Comparison of ENCODE assay signal across 10 mouse cellular contexts in genomic region chr13:100774704-100775103, GRCm38 (mm10). TPM values are rescaled to one million over a fixed set of nuclear protein-coding genes. Genes with fewer than 3 reads are reported as not detected.
DNase-seq lines count a peak whose midpoint lies in the region; ATAC-seq and TF ChIP-seq lines count a peak whose summit lies in the region.
"Had no signal": no experiment of that assay in that cellular context is flagged by ENCODE, and none has a peak within 500 bp of the region (broad histone marks: within the 10 kb centered on the region; RNA-seq: fewer than 3 reads in every experiment).

No protein-coding gene starts in this region.

- H3K4me3 ChIP-seq in heart, embryonic 16.5 days (ENCODE audit: low read length): peak overlapping the region; percentile 96
- peak overlapping the region; percentile 51 to 80 for H3K4me3 ChIP-seq in MEL (ENCODE audit: control insufficient read depth in 1 of 2, insufficient read depth in 1 of 2, low read depth in 2 of 2, low read length in 2 of 2)
- peak overlapping the region; percentile 54 for H3K4me3 ChIP-seq in hindbrain, embryonic 15.5 days
- peak overlapping the region; percentile 82 for H3K4me3 ChIP-seq in midbrain, embryonic 13.5 days (replicated peaks)

- TF ChIP-seq POLR2A in MEL (IDR thresholded peaks at IDR 0.05; ENCODE audit: control insufficient read depth in 1 of 2, insufficient read depth in 1 of 2, low read depth in 1 of 2, low read length in 2 of 2, poor library complexity in 1 of 2): no peak

- H3K9ac ChIP-seq in heart, embryonic 16.5 days (ENCODE audit: low read length): peak overlapping the region; percentile 84
- peak overlapping the region; percentile 90 for H3K9ac ChIP-seq in MEL (ENCODE audit: control insufficient read depth, low read depth, low read length, poor library complexity, severe bottlenecking)
- H3K9ac ChIP-seq in hindbrain, embryonic 15.5 days: no peak overlapping the region; the same call in 1 of the 2 replicates
- peak overlapping the region; percentile 74; the same call in 1 of the 2 replicates for H3K9ac ChIP-seq in midbrain, embryonic 13.5 days (replicated peaks)

- TF ChIP-seq CTCF in MEL (IDR thresholded peaks at IDR 0.05 in 2 of 3, conservative IDR thresholded peaks at IDR 0.05 in 1 of 3; ENCODE audit: control insufficient read depth in 1 of 3, insufficient read depth in 1 of 3, low read depth in 2 of 3, low read length in 3 of 3, poor library complexity in 1 of 3, severe bottlenecking in 1 of 3): no peak

- no peak overlapping the region for H3K27ac ChIP-seq in heart, embryonic 16.5 days (ENCODE audit: low read length)
- no peak overlapping the region for H3K27ac ChIP-seq in MEL (ENCODE audit: control insufficient read depth, low read depth, low read length)
- no peak overlapping the region for H3K27ac ChIP-seq in hindbrain, embryonic 15.5 days (replicated peaks)
- H3K27ac ChIP-seq in midbrain, embryonic 13.5 days: no peak overlapping the region

- H3K4me1 ChIP-seq in heart, embryonic 16.5 days (ENCODE audit: control insufficient read depth, insufficient read depth, low read length): peaks cover 13% of the 10 kb centered on the region
- H3K4me1 ChIP-seq in MEL (ENCODE audit: control insufficient read depth in 1 of 2, insufficient read depth in 2 of 2, low read length in 2 of 2): peaks cover 15 to 34% of the 10 kb centered on the region in 2 experiments
- H3K4me1 ChIP-seq in hindbrain, embryonic 15.5 days (replicated peaks): peaks cover 13% of the 10 kb centered on the region
- H3K4me1 ChIP-seq in midbrain, embryonic 13.5 days (replicated peaks): peaks cover 19% of the 10 kb centered on the region

- H3K4me2 ChIP-seq in heart, embryonic 16.5 days (ENCODE audit: low read depth, low read length): peak overlapping the region; percentile 91
- H3K4me2 ChIP-seq in hindbrain, embryonic 15.5 days: peak overlapping the region; percentile 95
- peak overlapping the region; percentile 98 for H3K4me2 ChIP-seq in midbrain, embryonic 13.5 days (replicated peaks)

- peaks cover 10% of the 10 kb centered on the region for H3K79me2 ChIP-seq in MEL (ENCODE audit: control insufficient read depth, insufficient read depth, low read length, poor library complexity)

- TF ChIP-seq EP300 in MEL (IDR thresholded peaks at IDR 0.05; ENCODE audit: low read depth in 1 of 2, low read length in 2 of 2): no peak

- intact Hi-C loops in heart, postnatal 25 days (cut with DNase I): no loop called here

- TF ChIP-seq RAD21 in MEL (IDR thresholded peaks at IDR 0.05; ENCODE audit: low read depth, low read length): no peak; the same call in 1 of the 2 replicates

- no peaks in the 10 kb centered on the region for H3K27me3 ChIP-seq in heart, embryonic 16.5 days (ENCODE audit: control insufficient read depth, insufficient read depth, low read length)
- H3K27me3 ChIP-seq in MEL (ENCODE audit: control insufficient read depth in 1 of 2, insufficient read depth in 2 of 2, low read length in 2 of 2): no peaks in the 10 kb centered on the region
- no peaks in the 10 kb centered on the region for H3K27me3 ChIP-seq in hindbrain, embryonic 15.5 days
- no peaks in the 10 kb centered on the region for H3K27me3 ChIP-seq in midbrain, embryonic 13.5 days

- no peak for DNase-seq in heart, postnatal 25 days (ENCODE audit: low spot score)
- peak; percentile 34 for DNase-seq in MEL (ENCODE audit: low read depth, low spot score)
- DNase-seq in gastrocnemius, adult 8-10 months (ENCODE audit: low spot score in 2 of 2): no peak
- no peak for DNase-seq in urinary bladder, postnatal 25 days (ENCODE audit: low spot score)
- no peak for DNase-seq in lung, postnatal 4 days
- DNase-seq: layer of hippocampus, postnatal 36 days; right cerebral cortex, adult 18-20 months had no signal

- H3K36me3 ChIP-seq in heart, embryonic 16.5 days (ENCODE audit: control insufficient read depth, insufficient read depth): peaks cover 11% of the 10 kb centered on the region
- H3K36me3 ChIP-seq in MEL (ENCODE audit: control insufficient read depth in 1 of 2, insufficient read depth in 2 of 2, low read length in 2 of 2): peaks cover 4 to 36% of the 10 kb centered on the region in 2 experiments
- H3K36me3 ChIP-seq in hindbrain, embryonic 15.5 days: no peaks in the 10 kb centered on the region
- peaks cover 16% of the 10 kb centered on the region for H3K36me3 ChIP-seq in midbrain, embryonic 13.5 days

- no peaks in the 10 kb centered on the region for H3K9me3 ChIP-seq in heart, embryonic 16.5 days (replicated peaks; ENCODE audit: control insufficient read depth, low read length)
- H3K9me3 ChIP-seq in MEL (replicated peaks; ENCODE audit: insufficient read depth, low read length): no peaks in the 10 kb centered on the region
- no peaks in the 10 kb centered on the region for H3K9me3 ChIP-seq in hindbrain, embryonic 15.5 days
- no peaks in the 10 kb centered on the region for H3K9me3 ChIP-seq in midbrain, embryonic 13.5 days

- no peak for ATAC-seq in heart, embryonic 16.5 days (replicated peaks; ENCODE audit: extremely low read depth, insufficient read depth, low FRiP score)
- ATAC-seq in hindbrain, embryonic 15.5 days (ENCODE audit: low FRiP score, low read depth): no peak
- no peak for ATAC-seq in midbrain, embryonic 13.5 days

TF ChIP-seq in MEL, 35 proteins besides CTCF, POLR2A, EP300 and RAD21 (continues in another document):
- TF ChIP-seq ETS1 (IDR thresholded peaks at IDR 0.05; ENCODE audit: low read depth, low read length): no peak
- no peak for TF ChIP-seq MEF2A (IDR thresholded peaks at IDR 0.05; ENCODE audit: extremely low read depth, insufficient replicate concordance, low read depth, low read length, poor library complexity, severe bottlenecking)
- TF ChIP-seq MXI1 (IDR thresholded peaks at IDR 0.05; ENCODE audit: low read depth, low read length): peak; percentile 54; the same call in 1 of the 2 replicates
- TF ChIP-seq MAX (IDR thresholded peaks at IDR 0.05; ENCODE audit: low read length): no peak; the same call in 1 of the 2 replicates
- peak; percentile 74 for TF ChIP-seq USF1 (IDR thresholded peaks at IDR 0.05; ENCODE audit: low read depth, low read length)
- no peak for TF ChIP-seq POLR2AphosphoS5 (IDR thresholded peaks at IDR 0.05; ENCODE audit: borderline replicate concordance, low read depth, low read length)
- no peak for TF ChIP-seq KAT2A (conservative IDR thresholded peaks at IDR 0.05; ENCODE audit: low read depth, low read length)

RNA-seq across cellular contexts. Expression of gene Cenph, which starts 1.0 kb away (rescaled TPM):
- 14.6 and 16.7 TPM in 2 replicates for polyA plus RNA-seq in heart, embryonic 16.5 days (2015; fragmentation: Nextera tagmentation; extraction: Ambion mirVana)
- under 1 TPM in 1 of 2 experiments, not detected in 1; 0.20 TPM for total RNA-seq in heart, postnatal 25 days (2021)
- 32.2 and 33.3 TPM in 2 replicates for total RNA-seq in MEL (2012; rRNA removed)
- polyA plus RNA-seq in MEL (2012; ENCODE audit: insufficient read depth in 1 of 2, insufficient read length in 2 of 2, low read depth in 1 of 2, low replicate concordance in 2 of 2, missing spikeins in 1 of 2): 10 to 100 TPM in 1 of 2 experiments, not detected in 1; 48.8 TPM
- 8.5 and 9.1 TPM in 2 replicates for polyA plus RNA-seq in hindbrain, embryonic 15.5 days (2015; fragmentation: Nextera tagmentation; extraction: Ambion mirVana)
- polyA plus RNA-seq in midbrain, embryonic 13.5 days (2015; fragmentation: Nextera tagmentation; extraction: Ambion mirVana): 14.5 and 16.2 TPM in 2 replicates
- total RNA-seq in gastrocnemius, adult 8-10 months (2022): not detected

RNA-seq across cellular contexts. Expression of gene Ccnb1, which starts 11.7 kb away (rescaled TPM):
- polyA plus RNA-seq in heart, embryonic 16.5 days (2015; fragmentation: Nextera tagmentation; extraction: Ambion mirVana): 187 and 205 TPM in 2 replicates
- 1 to 10 TPM in 1 of 2 experiments, under 1 TPM in 1; 0.55 to 1.4 TPM for total RNA-seq in heart, postnatal 25 days (2021)
- 139 and 185 TPM in 2 replicates for total RNA-seq in MEL (2012; rRNA removed)
- polyA plus RNA-seq in MEL (2012; ENCODE audit: insufficient read depth in 1 of 2, insufficient read length in 2 of 2, low read depth in 1 of 2, low replicate concordance in 2 of 2, missing spikeins in 1 of 2): 100 to 1,000 TPM; 229 to 682 TPM
- 49.1 and 62.1 TPM in 2 replicates for polyA plus RNA-seq in hindbrain, embryonic 15.5 days (2015; fragmentation: Nextera tagmentation; extraction: Ambion mirVana)
- 119 and 130 TPM in 2 replicates for polyA plus RNA-seq in midbrain, embryonic 13.5 days (2015; fragmentation: Nextera tagmentation; extraction: Ambion mirVana)
- total RNA-seq in gastrocnemius, adult 8-10 months (2022): under 1 TPM in 1 of 4 experiments, not detected in 3; 0.25 TPM

RNA-seq across cellular contexts. Expression of gene Mrps36, which starts 30.2 kb away (rescaled TPM):
- polyA plus RNA-seq in heart, embryonic 16.5 days (2015; fragmentation: Nextera tagmentation; extraction: Ambion mirVana): 246 and 254 TPM in 2 replicates
- total RNA-seq in heart, postnatal 25 days (2021): 100 to 1,000 TPM; 195 to 221 TPM
- 60.4 and 73.1 TPM in 2 replicates for total RNA-seq in MEL (2012; rRNA removed)
- polyA plus RNA-seq in MEL (2012; ENCODE audit: insufficient read depth in 1 of 2, insufficient read length in 2 of 2, low read depth in 1 of 2, low replicate concordance in 2 of 2, missing spikeins in 1 of 2): 10 to 100 TPM in 1 of 2 experiments, not detected in 1; 91.1 TPM
- polyA plus RNA-seq in hindbrain, embryonic 15.5 days (2015; fragmentation: Nextera tagmentation; extraction: Ambion mirVana): 144 and 150 TPM in 2 replicates
- 122 and 137 TPM in 2 replicates for polyA plus RNA-seq in midbrain, embryonic 13.5 days (2015; fragmentation: Nextera tagmentation; extraction: Ambion mirVana)
- 100 to 1,000 TPM; 111 to 125 (median 118) TPM for total RNA-seq in gastrocnemius, adult 8-10 months (2022)

RNA-seq across cellular contexts. Expression of gene Cdk7, which starts 44.0 kb away (rescaled TPM):
- polyA plus RNA-seq in heart, embryonic 16.5 days (2015; fragmentation: Nextera tagmentation; extraction: Ambion mirVana): 64.4 and 67.7 TPM in 2 replicates
- total RNA-seq in heart, postnatal 25 days (2021): 10 to 100 TPM; 20.5 to 22.8 TPM
- total RNA-seq in MEL (2012; rRNA removed): 63.0 and 67.7 TPM in 2 replicates
- 10 to 100 TPM in 1 of 2 experiments, not detected in 1; 87.1 TPM for polyA plus RNA-seq in MEL (2012; ENCODE audit: insufficient read depth in 1 of 2, insufficient read length in 2 of 2, low read depth in 1 of 2, low replicate concordance in 2 of 2, missing spikeins in 1 of 2)
- 38.9 and 39.8 TPM in 2 replicates for polyA plus RNA-seq in hindbrain, embryonic 15.5 days (2015; fragmentation: Nextera tagmentation; extraction: Ambion mirVana)
- polyA plus RNA-seq in midbrain, embryonic 13.5 days (2015; fragmentation: Nextera tagmentation; extraction: Ambion mirVana): 54.1 and 58.0 TPM in 2 replicates
- 10 to 100 TPM in 3 of 4 experiments, 1 to 10 TPM in 1; 9.1 to 13.1 (median 11.8) TPM for total RNA-seq in gastrocnemius, adult 8-10 months (2022)

RNA-seq across cellular contexts. Expression of gene Slc30a5, which starts 58.5 kb away (rescaled TPM):
- 34.1 and 36.3 TPM in 2 replicates for polyA plus RNA-seq in heart, embryonic 16.5 days (2015; fragmentation: Nextera tagmentation; extraction: Ambion mirVana)
- 10 to 100 TPM; 20.5 to 23.8 TPM for total RNA-seq in heart, postnatal 25 days (2021)
- 56.2 and 58.3 TPM in 2 replicates for total RNA-seq in MEL (2012; rRNA removed)
- polyA plus RNA-seq in MEL (2012; ENCODE audit: insufficient read depth in 1 of 2, insufficient read length in 2 of 2, low read depth in 1 of 2, low replicate concordance in 2 of 2, missing spikeins in 1 of 2): 10 to 100 TPM in 1 of 2 experiments, not detected in 1; 57.4 TPM
- polyA plus RNA-seq in hindbrain, embryonic 15.5 days (2015; fragmentation: Nextera tagmentation; extraction: Ambion mirVana): 33.8 and 35.6 TPM in 2 replicates
- polyA plus RNA-seq in midbrain, embryonic 13.5 days (2015; fragmentation: Nextera tagmentation; extraction: Ambion mirVana): 30.3 and 32.5 TPM in 2 replicates
- 10 to 100 TPM in 1 of 4 experiments, 1 to 10 TPM in 3; 7.4 to 10.3 (median 8.9) TPM for total RNA-seq in gastrocnemius, adult 8-10 months (2022)
